Mouse (Mus musculus) heart, embryonic 14.5 days (tissue): Measurements from ENCODE around the gene Tmcc2. TPM values are rescaled to one million over a fixed set of nuclear protein-coding genes. Genes with fewer than 3 reads are reported as not detected.

Source experiments
- ATAC-seq: fragments of 200-750 bp; cut with Nextera tagmentation; 2 replicates; pipeline ENCODE4 v1.8.0; 2017; ENCODE audit warnings: low read depth, moderate TSS enrichment; ENCODE audit not compliant: insufficient number of reproducible peaks, insufficient read depth, low FRiP score
- H3K27ac ChIP-seq, 2 experiments: fragments of 200-500 bp in 1 of 2; fragments of 300-500 bp in 1 of 2; sonication (generic) in 1 of 2; replicated peaks in 1 of 2; 2 replicates each; pipeline ENCODE4 v1.5.1; 2012 to 2014; ENCODE audit warnings: low read depth in 2 of 2, low read length in 2 of 2, control low read depth in 1 of 2, mild to moderate bottlenecking in 1 of 2, mixed read lengths in 1 of 2; ENCODE audit not compliant: control insufficient read depth in 1 of 2, insufficient read depth in 1 of 2
- H3K27me3 ChIP-seq: fragments of 300-500 bp; sonication (generic); 2 replicates; pipeline ENCODE4 v1.6.1; 2014; ENCODE audit warnings: mild to moderate bottlenecking, low read length, control low read depth; ENCODE audit not compliant: control insufficient read depth, insufficient read depth
- H3K36me3 ChIP-seq: fragments of 300-500 bp; sonication (generic); 2 replicates; pipeline ENCODE4 v1.6.1; 2014; ENCODE audit warnings: mild to moderate bottlenecking, control low read depth, low read length, mixed read lengths; ENCODE audit not compliant: control insufficient read depth, insufficient read depth
- H3K4me1 ChIP-seq, 2 experiments: fragments of 200-500 bp in 1 of 2; fragments of 300-500 bp in 1 of 2; sonication (generic) in 1 of 2; 2 replicates each; pipeline ENCODE4 v1.6.1; 2012 to 2014; ENCODE audit warnings: low read length in 2 of 2, control low read depth in 1 of 2, mixed read lengths in 1 of 2; ENCODE audit not compliant: control insufficient read depth in 2 of 2, insufficient read depth in 2 of 2
- H3K4me2 ChIP-seq: fragments of 300-500 bp; sonication (generic); 2 replicates; pipeline ENCODE4 v1.6.1; 2014; ENCODE audit warnings: mild to moderate bottlenecking, low read length
- H3K4me3 ChIP-seq, 2 experiments: fragments of 200-500 bp in 1 of 2; fragments of 300-500 bp in 1 of 2; sonication (generic) in 1 of 2; 2 replicates each; pipeline ENCODE4 v1.5.1; 2012 to 2014; ENCODE audit warnings: low read length in 2 of 2, mild to moderate bottlenecking in 2 of 2, control low read depth in 1 of 2, low read depth in 1 of 2, moderate library complexity in 1 of 2; ENCODE audit not compliant: control insufficient read depth in 1 of 2, insufficient read depth in 1 of 2
- H3K9ac ChIP-seq: fragments of 300-500 bp; sonication (generic); 2 replicates; pipeline ENCODE4 v1.6.1; 2014; ENCODE audit warnings: mild to moderate bottlenecking, low read length
- H3K9me3 ChIP-seq: fragments of 300-500 bp; sonication (generic); 2 replicates; pipeline ENCODE4 v1.6.1; 2016; ENCODE audit warnings: low read length, control low read depth; ENCODE audit not compliant: control insufficient read depth
- WGBS: fragments of 180-500 bp; shearing (Covaris S2); extraction: QIAGEN DNeasy Blood & Tissue Kit; methylation state at CpG from one replicate; pipeline ENCODE4 v1.1.7; 2014; 5-methylcytosine and 5-hydroxymethylcytosine counted together
- polyA plus RNA-seq: library from polyadenylated mRNA; unstranded; fragments of >200 nt; fragmentation: Nextera tagmentation; extraction: Ambion mirVana; gene quantifications from 2 replicates; pipeline ENCODE4 v1.2.1, GENCODE M21; 2014

Tmcc2 gene
- polyA plus RNA-seq, 1 experiment from 2014 or later = 8.1 TPM

DNA sequence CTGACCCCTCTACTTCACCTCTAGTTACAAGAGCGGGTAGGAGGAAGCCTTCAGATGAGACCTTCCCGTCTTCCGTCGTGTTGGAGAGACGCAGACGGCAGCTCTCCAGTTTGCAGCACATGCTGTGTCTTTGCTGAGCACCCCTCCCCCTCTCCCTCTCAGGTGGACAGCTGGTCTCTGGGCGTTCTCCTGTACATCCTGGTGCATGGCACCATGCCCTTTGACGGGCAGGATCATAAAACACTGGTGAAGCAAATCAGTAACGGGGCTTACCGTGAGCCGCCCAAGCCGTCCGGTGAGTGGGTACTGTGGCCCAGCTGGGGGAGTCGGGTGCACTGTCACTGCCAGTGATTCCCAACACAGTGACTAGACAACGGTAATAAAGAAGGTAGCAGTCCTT, 60.7 kb downstream of the Tmcc2 start:
- 87% methylated on average over 15 of the region's 15 CpGs for WGBS
- no peak overlapping the region for H3K27ac ChIP-seq
- peaks cover 23 to 37% of the 10 kb centered on the region in 2 experiments for H3K4me1 ChIP-seq
- no peaks in the 10 kb centered on the region for H3K36me3 ChIP-seq
- no peak overlapping the region for H3K4me3 ChIP-seq
- H3K9ac ChIP-seq = no peak overlapping the region
- H3K9me3 ChIP-seq = no peaks in the 10 kb centered on the region
- H3K4me2 ChIP-seq = no peak overlapping the region
- H3K27me3 ChIP-seq = no peaks in the 10 kb centered on the region
- ATAC-seq = no peak

GRCm38 (mm10) chr1:132329656-132330055, 61.4 kb downstream of the Tmcc2 start:
- Histone ChIP-seq H3K27ac (no peak overlapping the region), H3K4me1 (peaks cover 16 to 29% of the 10 kb centered on the region in 2 experiments), H3K4me3 (no peak overlapping the region), H3K9ac (no peak overlapping the region), H3K36me3 (no peaks in the 10 kb centered on the region), H3K9me3 (no peaks in the 10 kb centered on the region), H3K4me2 (no peak overlapping the region), H3K27me3 (no peaks in the 10 kb centered on the region)
- WGBS = 69% methylated on average over 7 of the region's 7 CpGs
- no peak for ATAC-seq

DNA sequence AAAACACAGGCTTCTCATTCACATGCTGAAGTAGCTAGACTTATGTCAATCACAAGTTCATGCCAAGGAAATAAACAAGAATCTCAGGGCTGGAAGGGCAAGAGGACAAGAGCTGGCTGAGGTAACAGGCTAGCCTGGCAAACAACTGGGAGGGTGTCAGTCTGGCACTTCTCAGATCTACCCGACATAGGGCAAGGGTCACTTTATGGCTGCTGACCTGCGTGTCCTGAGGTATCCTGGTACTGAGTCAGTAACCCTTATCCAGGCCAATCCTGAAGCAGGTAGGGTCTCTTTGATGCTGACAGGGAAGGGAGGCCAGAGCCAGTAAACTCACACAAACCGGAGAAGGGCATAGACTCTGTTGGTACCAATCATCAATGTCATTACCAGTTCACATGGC, 62.5 kb downstream of the Tmcc2 start:
- Histone ChIP-seq H3K36me3 (no peaks in the 10 kb centered on the region), H3K4me3 (no peak overlapping the region), H3K9me3 (no peaks in the 10 kb centered on the region), H3K4me2 (no peak overlapping the region), H3K4me1 (peaks cover 8 to 18% of the 10 kb centered on the region in 2 experiments), H3K27ac (no peak overlapping the region), H3K9ac (no peak overlapping the region), H3K27me3 (no peaks in the 10 kb centered on the region)
- no peak for ATAC-seq
- 82% methylated on average over 3 of the region's 3 CpGs for WGBS

DNA sequence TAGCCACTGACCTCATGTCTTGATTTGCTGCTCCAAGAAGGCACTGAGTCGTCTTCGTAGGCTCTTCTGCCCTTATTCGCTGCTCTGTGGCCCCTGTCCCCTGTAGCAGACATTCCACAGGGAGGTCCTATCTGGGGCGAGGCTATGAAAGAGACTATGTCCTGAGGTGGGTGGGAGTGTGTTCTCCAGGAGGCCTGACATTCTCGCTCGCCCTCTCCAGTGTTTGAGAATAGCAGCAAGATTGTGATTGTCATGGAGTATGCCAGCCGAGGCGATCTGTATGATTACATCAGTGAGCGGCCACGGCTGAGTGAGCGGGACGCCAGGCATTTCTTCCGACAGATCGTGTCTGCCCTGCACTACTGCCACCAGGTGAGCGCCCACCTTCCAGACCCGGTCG, 63.6 kb downstream of the Tmcc2 start:
- WGBS = 47% methylated on average over 17 of the region's 17 CpGs

GRCm38 (mm10) chr1:132326777-132327176, 64.3 kb downstream of the Tmcc2 start:
- Histone ChIP-seq H3K36me3 (no peaks in the 10 kb centered on the region), H3K4me2 (no peak overlapping the region), H3K4me3 (no peak overlapping the region), H3K9me3 (no peaks in the 10 kb centered on the region), H3K9ac (no peak overlapping the region; the same call in 1 of the 2 replicates), H3K27ac (no peak overlapping the region), H3K27me3 (no peaks in the 10 kb centered on the region), H3K4me1 (peaks cover 15 to 20% of the 10 kb centered on the region in 2 experiments)
- ATAC-seq = no peak
- WGBS = 63% methylated on average over 9 of the region's 9 CpGs

More for the DNA sequence above, 63.6 kb downstream of the Tmcc2 start:
- no peaks in the 10 kb centered on the region for H3K27me3 ChIP-seq
- no peak overlapping the region for H3K27ac ChIP-seq
- H3K4me3 ChIP-seq = no peak overlapping the region
- H3K4me2 ChIP-seq = no peak overlapping the region
- H3K9ac ChIP-seq = peak overlapping the region; percentile 21; the same call in 1 of the 2 replicates
- ATAC-seq = no peak
- peaks cover 12 to 20% of the 10 kb centered on the region in 2 experiments for H3K4me1 ChIP-seq
- no peaks in the 10 kb centered on the region for H3K9me3 ChIP-seq
- no peaks in the 10 kb centered on the region for H3K36me3 ChIP-seq

DNA sequence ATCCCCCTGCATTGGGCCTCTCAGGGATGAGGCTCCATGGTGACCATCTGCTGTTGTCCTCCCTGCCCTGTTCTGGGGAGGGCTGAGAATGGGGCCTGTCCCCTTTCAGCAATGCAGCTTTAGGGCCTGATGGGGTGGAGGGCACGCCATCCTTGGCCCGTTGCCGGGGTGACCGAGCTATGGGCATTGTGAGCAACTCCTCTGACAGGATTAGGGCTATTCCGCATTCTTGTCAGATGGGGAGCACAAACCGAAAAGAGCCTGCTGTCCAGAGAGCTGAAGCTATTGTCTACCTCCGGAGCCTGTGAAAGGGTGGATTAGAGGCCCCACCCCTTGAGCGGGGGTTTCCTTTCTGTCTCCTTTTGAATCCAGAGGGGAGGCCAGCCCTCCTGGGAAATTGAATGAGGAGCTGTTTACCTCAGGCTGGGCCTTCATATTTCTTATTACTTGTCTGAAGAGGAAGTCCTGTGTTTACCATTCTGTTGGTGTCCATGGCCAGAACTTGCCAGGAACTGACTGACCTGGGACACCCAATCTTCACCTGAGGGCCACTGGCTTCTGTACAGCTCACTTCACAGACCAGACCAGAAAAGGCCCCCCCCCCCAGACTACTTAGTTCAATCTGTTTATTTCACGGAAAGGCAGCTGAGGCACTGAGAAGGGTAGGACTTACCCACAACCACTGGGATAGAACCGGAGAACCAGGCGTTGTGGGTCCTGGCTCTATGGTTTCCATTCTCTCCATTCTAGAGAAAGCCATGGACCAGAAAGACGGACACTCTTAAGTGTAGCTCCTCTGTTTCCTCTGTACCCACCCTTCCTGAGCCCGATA, 68.2 kb downstream of the Tmcc2 start:
- Histone ChIP-seq H3K27ac (0 out of 4 replicates have a peak overlapping the region, but pooled peaks of 1 of the 2 experiments have one; percentile 6), H3K9me3 (no peaks in the 10 kb centered on the region), H3K4me3 (no peak overlapping the region), H3K4me1 (peaks cover 23 to 33% of the 10 kb centered on the region in 2 experiments), H3K9ac (no peak overlapping the region), H3K27me3 (no peaks in the 10 kb centered on the region), H3K4me2 (no peak overlapping the region), H3K36me3 (no peaks in the 10 kb centered on the region)
- ATAC-seq = no peak
- 44% methylated on average over 13 of the region's 13 CpGs for WGBS

GRCm38 (mm10) chr1:132321821-132322580, 69.1 kb downstream of the Tmcc2 start:
- no peaks in the 10 kb centered on the region for H3K36me3 ChIP-seq
- H3K4me1 ChIP-seq = peaks cover 18 to 27% of the 10 kb centered on the region in 2 experiments
- 59% methylated on average over 7 of the region's 7 CpGs for WGBS
- no peak overlapping the region for H3K4me3 ChIP-seq
- no peak overlapping the region for H3K4me2 ChIP-seq
- no peak for ATAC-seq
- no peaks in the 10 kb centered on the region for H3K9me3 ChIP-seq
- H3K27ac ChIP-seq = no peak overlapping the region
- H3K27me3 ChIP-seq = peaks cover 3% of the 10 kb centered on the region; the same call in 1 of the 2 replicates
- no peak overlapping the region for H3K9ac ChIP-seq
